Mouse (Mus musculus): ENCODE data around the gene Gm29094.
"Not testable (repeated sequence)": the region's sequence is repeated elsewhere in the genome, so short reads cannot be mapped to it uniquely, and the experiment has no call there.

The Gm29094 gene

DNA sequence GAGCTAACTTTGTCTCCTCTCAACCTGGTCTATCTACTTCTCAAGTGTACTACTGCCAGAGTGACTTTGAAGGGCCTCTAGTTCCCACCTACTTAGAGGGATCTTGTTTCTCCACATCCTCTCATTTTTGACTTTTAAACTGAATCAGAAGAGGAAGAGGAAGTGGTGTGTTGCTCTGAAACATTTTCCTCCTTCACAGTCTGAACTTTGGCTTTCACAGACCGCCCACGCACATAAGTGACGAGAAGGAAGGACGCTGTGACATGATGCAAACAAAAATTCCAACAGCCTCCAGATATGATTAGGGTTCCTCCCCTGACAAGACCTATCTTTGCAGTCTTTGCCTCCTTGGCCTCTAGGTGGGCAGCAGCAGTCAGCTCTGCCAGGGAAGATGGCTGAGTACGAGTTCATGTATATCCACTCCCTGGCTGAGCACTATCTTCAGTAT, at the start of gene Gm29094, which contains the start of gene Bcl2a1b:
Gene Gm29094 (plus strand): TSS at position 411 of the 448 bp plus-strand sequence.
Gene Bcl2a1b (plus strand): TSS at position 241 of the 448 bp plus-strand sequence.
- not testable (repeated sequence) for DNase-seq

DNA sequence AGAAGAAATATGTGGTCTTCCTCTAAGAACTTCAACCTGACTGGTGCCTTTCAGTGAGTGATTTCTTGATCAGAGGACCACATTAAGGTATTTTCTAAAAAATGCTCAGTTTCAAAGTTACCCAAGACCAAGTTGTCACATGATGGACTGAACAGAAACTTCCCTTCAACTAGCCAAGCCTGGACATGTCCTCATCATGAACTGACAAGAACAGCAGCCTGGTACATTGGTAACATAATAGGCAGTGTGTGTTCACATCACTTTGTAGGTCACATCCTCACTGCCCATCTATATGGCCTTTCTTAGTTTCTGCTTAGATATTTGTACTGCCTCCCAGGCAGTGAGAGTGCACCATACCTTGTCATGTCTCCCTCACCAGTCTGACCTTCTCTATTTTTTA, 26.6 kb upstream of the Gm29094 start:
- not testable (repeated sequence) for DNase-seq

DNA sequence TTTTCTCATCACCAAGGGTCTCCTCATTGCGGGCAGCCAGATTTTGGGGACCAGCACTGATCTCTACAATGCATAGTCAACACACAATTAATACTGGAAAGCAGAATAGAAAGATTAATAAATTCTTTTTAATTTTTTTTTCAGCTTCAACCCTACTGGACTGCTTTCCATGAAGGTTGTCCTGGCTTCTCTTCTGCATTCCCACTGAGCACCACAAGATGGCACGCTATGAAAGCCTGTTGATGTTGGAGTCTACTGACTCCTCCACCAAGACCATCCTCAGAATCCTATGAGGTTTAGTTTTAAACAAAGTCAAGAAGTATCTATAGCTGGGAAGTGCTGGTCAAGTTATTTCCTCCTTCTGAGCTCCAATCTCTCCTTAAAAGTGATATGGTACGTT, 20.3 kb upstream of the Gm29094 start:
- peak; percentile 3 for DNase-seq

DNA sequence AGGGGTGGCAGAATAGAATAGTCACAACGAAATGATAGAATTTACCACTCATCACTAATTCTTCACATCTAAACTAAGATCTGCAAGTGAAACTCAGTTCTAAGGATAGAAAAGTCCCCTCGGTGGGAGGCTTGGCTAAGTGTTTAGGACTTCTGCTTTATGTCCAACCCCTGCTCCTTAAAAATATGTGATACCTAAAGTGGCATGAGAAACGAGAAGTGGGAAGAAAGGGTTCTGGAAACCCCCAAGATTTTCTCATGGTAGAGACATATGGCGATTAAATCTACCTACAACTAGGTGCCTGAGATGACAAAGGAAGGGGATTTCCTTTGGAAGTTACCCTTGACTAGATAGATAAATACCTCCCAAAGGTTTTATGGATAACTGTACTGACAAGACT, 19.7 kb upstream of the Gm29094 start:
- DNase-seq = not testable (repeated sequence)

DNA sequence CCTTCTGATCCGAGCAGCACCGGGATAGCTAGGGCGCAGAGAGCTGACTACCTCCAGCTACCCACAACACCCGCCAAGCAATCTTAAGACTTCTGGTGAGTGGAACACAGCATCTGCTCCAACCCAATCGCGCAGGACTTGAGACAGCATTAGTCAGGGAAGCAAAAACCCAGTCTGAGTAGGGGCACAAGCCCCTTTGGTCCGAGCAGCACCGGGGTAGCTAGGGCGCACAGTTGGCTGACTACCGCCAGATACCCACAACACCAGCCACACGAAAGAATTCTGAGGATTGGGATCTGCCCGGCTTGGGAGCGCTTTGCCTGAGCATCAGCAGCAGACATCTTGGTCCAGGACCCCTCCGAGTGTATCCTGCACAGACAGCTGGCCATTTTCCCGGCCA, 12.2 kb upstream of the Gm29094 start:
- DNase-seq = not testable (repeated sequence)

DNA sequence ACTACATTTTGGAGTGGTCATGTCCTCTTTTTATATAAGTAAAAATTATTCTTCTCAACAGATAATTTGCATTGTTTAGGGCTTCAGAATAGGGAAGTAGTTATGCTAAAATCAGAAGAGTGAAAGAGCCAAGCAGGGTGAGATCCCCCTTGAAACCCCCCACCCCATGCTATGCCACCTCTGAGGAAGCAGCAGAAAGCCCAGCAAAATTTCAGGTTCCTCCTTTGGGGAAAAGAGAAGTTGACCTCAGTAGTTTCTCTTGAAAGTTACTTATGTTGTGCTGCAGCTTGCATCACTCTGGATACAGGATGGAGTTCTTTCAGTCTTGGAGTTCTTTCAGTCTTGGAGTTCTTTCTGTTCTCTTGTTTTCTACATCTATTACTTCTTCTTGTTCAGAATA, 3.7 kb upstream of the Gm29094 start:
- DNase-seq = not testable (repeated sequence)

DNA sequence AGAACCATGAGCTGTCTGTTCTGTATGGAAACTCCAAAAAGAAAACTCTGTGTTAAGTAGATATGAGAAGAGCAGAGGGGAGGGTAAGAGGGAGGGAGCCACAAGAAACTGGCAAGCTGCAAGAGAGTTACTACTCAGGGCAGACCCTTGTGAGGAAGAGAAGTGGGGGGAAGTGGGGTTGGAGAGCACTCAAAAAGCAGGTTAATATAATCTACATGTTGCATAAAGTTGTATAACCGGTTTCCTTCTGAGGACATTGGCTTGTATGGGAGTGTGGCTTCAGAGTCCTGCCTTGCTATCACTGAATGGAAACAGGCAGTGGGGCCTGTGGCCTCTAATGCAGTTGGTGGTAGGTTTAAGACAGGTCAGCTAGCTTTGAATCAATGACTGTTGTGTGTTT, 1.7 kb upstream of the Gm29094 start:
- DNase-seq = not testable (repeated sequence)

DNA sequence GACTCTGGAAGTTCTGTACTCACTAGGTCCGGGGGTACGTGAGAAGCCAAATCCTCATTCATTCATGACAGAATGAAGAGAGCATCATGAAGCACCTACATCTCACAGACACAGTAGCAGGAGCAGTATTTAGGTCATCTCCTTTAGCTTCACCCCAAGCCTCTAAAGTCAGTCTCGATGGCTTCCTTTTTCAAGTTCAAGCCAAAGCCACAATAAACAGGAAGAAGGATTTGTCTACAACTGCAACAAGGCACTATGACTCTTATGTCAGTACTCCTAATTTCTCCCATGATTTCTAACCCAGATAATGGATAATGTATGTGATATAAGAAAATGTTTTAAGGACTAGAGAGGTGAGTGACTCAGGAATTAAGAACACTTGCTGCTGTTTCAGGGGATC, 830 bp upstream of the Gm29094 start:
- DNase-seq = not testable (repeated sequence)

DNA sequence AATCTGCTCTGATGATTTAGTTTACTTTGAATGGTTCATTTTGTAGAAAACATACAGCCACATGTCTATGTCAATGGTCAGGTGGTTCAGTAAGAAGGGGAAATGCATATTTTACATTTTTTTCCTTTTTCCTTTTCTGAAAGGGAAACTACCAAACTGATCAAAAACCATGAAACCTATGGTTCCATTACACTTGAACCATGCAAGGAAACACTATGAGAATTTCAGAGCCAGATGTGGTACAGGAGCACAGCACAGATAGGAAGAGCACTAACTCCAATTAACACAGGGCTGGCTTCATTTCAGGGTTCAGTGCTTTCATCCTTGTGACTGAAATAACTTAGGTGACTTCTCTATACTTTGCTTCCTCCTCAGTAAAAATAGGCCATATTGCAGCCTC, 3.1 kb downstream of the Gm29094 start:
- DNase-seq = not testable (repeated sequence)

DNA sequence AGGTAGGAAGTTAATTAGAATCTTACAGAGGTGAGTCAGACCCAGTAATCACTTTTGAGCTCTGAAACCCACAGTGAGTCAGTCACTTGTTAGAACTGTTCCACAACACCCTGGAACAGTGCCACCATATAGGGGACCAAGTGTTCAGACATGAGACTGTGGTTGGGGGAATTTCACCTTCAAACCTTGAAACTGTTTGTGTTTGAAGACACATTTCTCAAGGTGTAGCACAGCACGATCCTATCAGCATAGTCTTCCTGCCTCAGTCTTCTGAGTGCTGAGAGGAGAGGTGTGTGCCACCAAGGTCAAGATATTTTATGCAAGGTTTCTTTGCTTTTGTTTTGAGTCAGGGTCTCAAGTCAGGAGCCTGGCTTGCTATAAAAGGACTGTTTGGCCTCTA, 9.8 kb downstream of the Gm29094 start:
- not testable (repeated sequence) for DNase-seq

DNA sequence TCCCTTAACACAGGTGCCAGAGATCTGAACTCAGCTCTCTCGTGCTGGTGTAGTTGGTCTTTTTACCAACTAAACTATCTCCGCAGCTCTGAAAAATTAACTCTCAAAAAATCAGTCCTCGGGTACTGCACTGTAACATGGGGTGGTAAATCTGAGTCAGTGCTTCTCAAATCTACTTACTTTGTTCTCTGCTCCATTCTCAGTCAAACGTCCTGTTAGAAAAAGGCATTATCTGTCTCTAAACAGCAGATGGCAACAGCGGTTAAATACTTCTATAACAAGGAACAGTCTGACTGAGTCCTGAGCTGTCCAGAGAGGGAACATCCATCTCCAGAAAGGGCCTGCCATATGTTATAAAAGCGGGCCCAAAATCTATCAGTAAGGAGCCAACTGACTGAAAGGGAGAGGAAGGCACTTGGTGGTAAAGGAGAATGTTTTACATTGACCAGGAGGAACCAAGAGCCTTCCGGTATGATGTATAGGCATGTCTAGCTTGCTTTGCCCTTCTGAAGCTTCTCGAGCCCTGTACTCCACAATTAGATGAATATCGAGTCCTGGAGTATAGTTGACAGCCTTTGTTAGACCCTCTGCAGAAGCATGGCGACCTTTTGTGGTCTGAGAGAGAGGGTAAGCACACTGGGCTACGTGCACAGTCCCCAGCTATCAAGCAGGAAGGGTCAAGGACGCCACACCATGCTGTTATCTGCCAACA, 11.3 kb downstream of the Gm29094 start, which contains the start of gene Mthfs:
Gene Mthfs (plus strand): TSS at position 324 of the 712 bp plus-strand sequence.
- DNase-seq = not testable (repeated sequence)

DNA sequence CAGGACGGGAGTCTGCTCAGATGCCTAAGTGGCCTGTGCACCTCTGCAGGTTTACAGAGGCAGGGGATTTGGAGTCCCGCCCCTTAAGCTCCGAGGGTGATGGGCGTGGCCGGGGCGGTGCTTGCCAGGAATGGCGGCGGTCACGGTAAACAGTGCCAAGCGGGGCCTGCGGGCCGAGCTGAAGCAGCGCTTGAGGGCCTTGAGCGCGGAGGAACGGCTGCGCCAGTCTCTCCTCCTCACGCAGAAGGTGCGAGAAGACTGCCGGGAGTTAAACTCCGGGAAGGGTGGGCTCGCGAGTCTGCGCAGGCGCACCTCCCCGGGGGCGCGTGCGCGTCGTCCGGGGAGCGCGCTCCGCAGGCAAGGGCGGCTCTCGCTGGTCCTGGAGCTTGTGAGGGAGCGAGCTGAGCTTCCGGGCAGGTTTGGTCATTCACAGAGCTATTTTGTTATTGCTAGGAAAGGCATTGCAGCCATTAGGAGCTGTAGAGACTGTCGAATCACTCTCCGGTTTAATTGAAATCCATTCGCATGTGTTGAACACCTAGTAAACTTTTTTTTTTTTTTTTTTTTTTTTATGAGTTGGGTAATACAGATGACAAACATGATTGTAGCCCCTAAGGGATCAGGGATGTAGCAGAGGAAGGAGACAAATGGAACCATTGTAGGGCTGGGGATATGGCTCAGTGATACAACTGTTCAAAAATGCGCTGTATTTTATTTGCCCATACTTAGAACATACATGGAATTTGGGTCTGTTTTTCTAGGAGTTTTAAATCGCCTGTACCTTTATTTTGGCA, 12.1 kb downstream of the Gm29094 start:
- DNase-seq = not testable (repeated sequence)

DNA sequence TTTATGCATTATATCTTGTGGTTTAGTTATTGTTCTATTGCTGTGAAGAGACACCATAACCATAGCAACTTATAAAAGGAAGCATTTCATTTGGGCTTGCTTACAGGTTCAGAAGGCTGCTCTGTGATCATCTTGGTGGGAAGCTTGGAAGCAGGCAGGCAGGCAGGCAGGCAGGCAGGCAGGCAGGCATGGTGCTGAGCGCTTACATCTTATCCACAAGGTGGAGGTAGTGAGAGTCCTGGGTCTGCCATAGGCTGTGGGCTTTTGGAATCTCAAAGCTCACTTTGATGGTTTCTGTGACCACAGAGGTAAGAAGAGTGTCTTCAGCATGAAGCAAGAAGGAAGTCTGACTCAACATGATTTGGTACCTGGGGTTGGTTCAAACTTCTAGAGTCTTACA, 13.2 kb downstream of the Gm29094 start:
- not testable (repeated sequence) for DNase-seq

DNA sequence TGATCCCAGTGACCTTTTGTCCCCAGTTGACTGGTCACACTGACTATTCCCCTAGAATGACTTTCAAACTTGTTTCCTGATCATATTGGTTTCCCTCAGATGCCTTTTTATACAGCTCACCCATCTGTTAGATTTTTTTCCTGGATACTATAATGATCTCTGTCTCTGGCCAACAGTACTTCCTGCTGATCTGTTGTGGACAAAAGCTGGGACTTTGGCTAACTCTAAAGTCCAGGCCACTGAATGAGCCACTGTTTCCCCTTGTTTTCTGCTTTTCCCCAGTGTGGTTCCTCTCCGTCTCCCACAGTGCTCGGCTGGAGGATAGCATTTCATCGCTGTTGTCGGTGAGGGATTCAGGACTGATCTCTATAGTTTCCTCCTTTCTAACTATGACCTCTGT, 19.0 kb downstream of the Gm29094 start:
- DNase-seq = not testable (repeated sequence)

DNA sequence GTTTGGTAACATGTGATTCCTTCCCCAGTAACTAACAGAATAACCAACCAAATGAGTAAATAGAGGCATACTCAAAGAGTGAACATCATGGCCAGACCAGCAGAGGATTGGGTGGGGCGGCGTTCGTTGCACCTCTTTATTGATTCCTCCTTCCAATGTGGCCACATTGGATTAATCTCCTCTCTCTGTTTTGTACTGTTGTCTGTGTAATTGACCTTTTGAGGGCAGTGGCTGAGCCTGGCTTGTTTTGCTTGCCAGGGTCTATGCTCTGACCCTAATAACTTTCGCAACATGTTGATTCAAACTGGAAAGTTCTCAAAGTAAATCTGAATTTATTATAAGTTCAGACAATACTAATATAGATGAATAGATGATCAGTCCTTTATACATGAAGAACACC, 20.5 kb downstream of the Gm29094 start:
- not testable (repeated sequence) for DNase-seq

DNA sequence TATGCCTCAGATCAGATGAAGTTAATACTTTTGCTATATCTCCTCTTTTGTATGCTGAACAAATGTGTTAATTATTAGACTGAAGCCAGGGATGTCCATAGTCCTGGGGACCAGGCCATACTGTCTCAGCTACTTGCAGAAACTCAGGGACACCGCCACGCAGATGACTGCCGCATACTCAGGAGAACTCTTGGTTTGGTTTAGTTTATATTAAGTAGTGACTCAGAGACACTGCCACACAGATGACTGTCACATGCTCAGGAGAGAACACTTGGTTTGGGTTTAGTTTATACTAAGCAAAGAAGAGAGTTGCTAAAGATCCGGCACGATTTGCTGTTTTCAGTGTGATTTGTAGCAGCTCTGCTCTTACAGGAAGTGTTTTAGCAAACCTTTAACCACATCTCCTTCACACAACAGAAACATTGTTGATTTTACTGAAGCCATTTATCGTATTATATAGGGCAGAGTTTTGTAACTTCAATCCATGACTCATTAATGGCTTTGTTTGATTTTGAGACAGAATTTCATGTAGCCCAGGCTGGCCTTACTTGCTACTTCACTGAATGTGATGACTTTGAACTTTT, 21.6 kb downstream of the Gm29094 start:
- not testable (repeated sequence) for DNase-seq

DNA sequence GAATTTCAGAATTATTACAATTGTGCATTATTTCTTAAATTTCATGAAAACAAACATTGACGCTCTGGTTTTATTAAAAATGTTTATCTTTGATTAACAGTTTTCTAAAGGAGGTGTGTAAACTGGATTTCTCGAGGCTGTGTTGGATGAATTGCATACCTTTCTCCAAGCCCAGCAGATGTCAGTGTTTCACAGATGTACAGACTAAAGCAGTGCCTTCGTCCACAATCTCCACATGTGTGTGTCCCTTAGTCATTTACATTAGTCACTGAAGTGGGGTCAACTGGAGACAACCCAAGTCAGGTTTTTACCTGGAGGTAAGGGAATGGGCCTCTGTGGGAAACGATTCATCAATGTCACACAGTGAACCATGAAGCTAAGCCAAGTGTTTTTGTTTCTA, 26.9 kb downstream of the Gm29094 start:
- DNase-seq = no peak

DNA sequence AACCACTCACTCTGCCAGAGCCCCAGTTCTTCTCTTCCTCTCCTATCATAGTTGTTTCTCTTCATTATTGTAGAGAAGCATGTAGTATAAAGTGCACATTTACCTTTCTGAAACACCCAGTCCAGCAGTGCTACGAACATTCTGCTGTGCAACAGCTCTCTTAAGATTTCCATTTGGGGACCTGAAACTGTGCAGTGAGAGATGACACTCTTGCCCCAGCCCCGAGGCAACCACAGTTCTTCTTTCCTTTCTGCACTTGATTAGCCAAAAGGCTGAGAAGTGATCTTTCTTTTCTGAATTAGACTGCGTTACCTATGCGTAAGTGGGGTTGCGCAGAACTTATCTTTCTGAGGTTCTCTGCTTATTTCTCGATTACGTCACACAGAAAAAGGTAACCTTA, 28.9 kb downstream of the Gm29094 start:
- no peak for DNase-seq

DNA sequence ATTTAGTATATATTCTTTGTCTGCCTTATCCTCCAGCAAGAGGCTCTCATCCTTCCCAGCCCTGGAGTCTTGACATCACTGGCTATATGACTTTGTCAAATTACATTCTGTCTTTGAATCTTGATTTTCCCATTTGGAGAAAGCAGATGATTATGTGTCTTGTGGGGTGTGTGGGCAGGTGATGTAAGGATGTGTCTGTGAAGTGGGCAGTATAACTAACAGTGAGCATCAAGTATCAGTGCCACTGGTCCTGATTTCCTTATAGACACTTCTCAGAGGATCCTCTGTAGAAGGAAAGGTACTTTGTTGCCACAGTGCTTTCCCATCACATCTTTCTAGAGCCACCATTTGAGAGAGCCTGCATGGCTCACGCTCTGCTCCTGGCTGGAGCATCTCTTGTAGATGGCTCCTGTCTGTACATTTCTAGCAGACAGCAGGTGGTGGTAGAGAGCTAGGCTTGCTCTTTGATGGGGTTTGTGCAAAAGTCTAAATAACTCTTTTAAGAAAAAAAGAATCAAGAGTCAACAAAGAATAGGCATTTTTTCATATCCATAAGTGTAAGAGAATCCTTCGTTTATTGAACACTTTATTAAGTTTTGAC, 31.8 kb downstream of the Gm29094 start:
- not testable (repeated sequence) for DNase-seq

DNA sequence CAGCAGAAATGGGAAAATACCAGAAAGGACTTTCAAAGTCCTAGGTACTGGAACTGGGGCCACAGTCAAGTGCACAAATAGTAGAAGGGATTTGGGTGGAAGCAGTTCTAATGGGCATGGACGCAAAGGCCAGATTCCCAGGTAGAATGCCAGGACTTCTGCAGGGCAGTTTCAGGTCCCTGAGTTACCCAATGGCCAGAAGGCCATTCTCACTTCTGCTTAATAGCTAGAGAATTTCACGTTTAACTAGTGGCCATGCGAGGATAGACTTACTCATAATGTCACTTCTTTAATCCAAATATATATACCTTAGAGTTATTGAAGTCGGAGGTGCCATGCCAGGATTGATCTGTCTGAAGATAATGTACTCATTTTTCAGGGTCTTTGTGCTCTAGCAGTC, 38.0 kb downstream of the Gm29094 start:
- not testable (repeated sequence) for DNase-seq

DNA sequence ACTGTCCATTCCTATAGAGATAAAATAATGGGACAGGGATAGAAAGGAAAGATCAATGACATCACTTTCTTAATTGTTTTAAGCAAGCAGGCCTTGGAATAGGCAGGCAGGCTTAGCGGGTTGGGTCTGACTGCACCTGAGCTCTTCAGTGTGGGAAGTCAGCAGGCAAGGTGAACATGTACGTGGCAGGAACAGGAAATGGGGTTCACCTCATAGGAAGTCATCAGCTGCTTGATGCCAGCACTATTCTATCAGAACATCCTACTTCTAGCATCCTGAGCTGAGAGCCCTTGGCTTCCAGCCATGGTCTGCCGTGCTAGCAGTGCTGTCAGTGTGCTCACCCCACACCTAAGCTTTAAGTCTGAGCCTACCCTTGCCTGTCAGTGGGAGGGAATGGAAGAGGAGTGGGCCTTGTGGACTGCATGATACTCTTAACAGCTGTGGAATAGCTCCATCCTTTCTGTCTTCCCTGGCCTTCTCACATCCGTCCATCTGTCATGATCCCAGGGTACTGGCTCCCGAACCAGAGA, 39.9 kb downstream of the Gm29094 start:
- not testable (repeated sequence) for DNase-seq

DNA sequence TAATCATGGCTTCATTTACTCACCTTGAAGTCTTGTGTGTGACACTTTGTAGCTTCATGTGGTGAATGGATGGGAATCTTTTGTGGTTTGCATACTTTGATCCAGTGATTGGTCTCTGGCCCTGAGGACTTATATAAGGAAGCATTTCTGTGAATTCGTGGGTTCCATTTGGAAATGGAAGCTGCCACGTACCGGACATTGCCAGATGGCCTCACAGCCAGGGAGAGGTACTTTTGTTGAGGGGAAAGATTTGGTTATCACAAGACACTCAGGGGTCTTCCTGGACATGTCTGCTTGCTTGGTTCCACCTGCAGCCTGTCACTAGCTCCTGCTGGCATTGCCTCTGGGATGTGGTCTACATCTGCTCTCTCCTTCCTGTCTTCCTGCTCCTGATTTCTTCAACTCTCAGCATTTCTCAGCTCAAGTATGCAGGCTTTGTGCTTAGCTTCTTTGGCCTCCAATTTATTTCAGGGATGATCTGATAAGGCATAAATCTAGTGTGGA, 41.4 kb downstream of the Gm29094 start:
- not testable (repeated sequence) for DNase-seq

All from liver (tissue).